Mouse (Mus musculus) megakaryocyte, embryonic 14.5 days (primary cell): ENCODE results near the gene Cdc45.

Experiments used
- FLI1 ChIP-seq: IDR thresholded peaks from 2 replicates; pipeline ENCODE4 v1.6.1; 2012; ENCODE audit warnings: low read length, inconsistent platforms, mixed read lengths
- GATA1 ChIP-seq: IDR thresholded peaks from 3 replicates; pipeline ENCODE4 v1.6.1; 2012; ENCODE audit warnings: mixed read lengths, low read length, inconsistent platforms, borderline replicate concordance

- TF ChIP-seq GATA1 (no peak), FLI1 (no peak)
Observed at GRCm38 (mm10) chr16:18838346-18838745, 26.6 kb upstream of the Cdc45 start.
